Mouse (Mus musculus): ENCODE measurements around the gene Insig2. TPM values are rescaled to one million over a fixed set of nuclear protein-coding genes. Genes with fewer than 3 reads are reported as not detected.
A peak's percentile ranks its signal among the peaks of the same experiment; 100 is the strongest.

The Insig2 gene
- total and polyA plus RNA-seq, 2 experiments from 2014 or later: 16.6 to 46.0 TPM

- Histone ChIP-seq H3K27me3 (ENCODE audit: insufficient read depth, low read length) (no peaks in the 10 kb centered on the region), H3K9ac (replicated peaks; ENCODE audit: low read length) (no peak overlapping the region), H3K4me1 (ENCODE audit: insufficient read depth, low read length) (no peaks in the 10 kb centered on the region), H3K4me3 (ENCODE audit: low read length) (no peak overlapping the region), H3K9me3 (ENCODE audit: low read length) (no peaks in the 10 kb centered on the region), H3K36me3 (ENCODE audit: insufficient read depth, low read length) (peaks cover 6% of the 10 kb centered on the region), H3K4me2 (ENCODE audit: low read depth, low read length) (no peak overlapping the region), H3K27ac (no peak overlapping the region)
- no peak for TF ChIP-seq CTCF (IDR thresholded peaks at IDR 0.05; ENCODE audit: low read depth)
- WGBS: 94% methylated on average over 4 of the region's 4 CpGs
- no peak for ATAC-seq
- no peak for DNase-seq (ENCODE audit: low spot score)
These were observed 20.1 kb downstream of the Insig2 start for GRCm38 (mm10) chr1:121312326-121312725.

- Histone ChIP-seq H3K4me3 (ENCODE audit: low read length) (no peak overlapping the region), H3K27me3 (ENCODE audit: insufficient read depth, low read length) (no peaks in the 10 kb centered on the region), H3K36me3 (ENCODE audit: insufficient read depth, low read length) (no peaks in the 10 kb centered on the region), H3K9me3 (ENCODE audit: low read length) (no peaks in the 10 kb centered on the region), H3K4me2 (ENCODE audit: low read depth, low read length) (no peak overlapping the region), H3K9ac (replicated peaks; ENCODE audit: low read length) (no peak overlapping the region), H3K27ac (no peak overlapping the region), H3K4me1 (ENCODE audit: insufficient read depth, low read length) (no peaks in the 10 kb centered on the region)
- DNase-seq (ENCODE audit: low spot score): no peak
- peak; percentile 74 for ATAC-seq
- WGBS: 55% methylated on average over 5 of the region's 5 CpGs
- TF ChIP-seq CTCF (IDR thresholded peaks at IDR 0.05; ENCODE audit: low read depth): no peak
These were observed 35.6 kb downstream of the Insig2 start for GRCm38 (mm10) chr1:121296717-121297255.

- H3K9ac ChIP-seq (replicated peaks; ENCODE audit: low read length): no peak overlapping the region
These were observed 38.8 kb downstream of the Insig2 start for GRCm38 (mm10) chr1:121293571-121293970.

GRCm38 (mm10) chr1:121290841-121291240 lies 41.5 kb downstream of the Insig2 start:
- no peak overlapping the region for H3K4me3 ChIP-seq (ENCODE audit: low read length)
- H3K36me3 ChIP-seq (ENCODE audit: insufficient read depth, low read length): no peaks in the 10 kb centered on the region
- H3K9me3 ChIP-seq (ENCODE audit: low read length): no peaks in the 10 kb centered on the region
- ATAC-seq (no peak), DNase-seq (ENCODE audit: low spot score) (no peak)
- no peaks in the 10 kb centered on the region for H3K27me3 ChIP-seq (ENCODE audit: insufficient read depth, low read length)
- H3K4me2 ChIP-seq (ENCODE audit: low read depth, low read length): no peak overlapping the region
- 75% methylated on average over 10 of the region's 10 CpGs for WGBS
- H3K4me1 ChIP-seq (ENCODE audit: insufficient read depth, low read length): no peaks in the 10 kb centered on the region
- no peak overlapping the region for H3K9ac ChIP-seq (replicated peaks; ENCODE audit: low read length)
- TF ChIP-seq CTCF (IDR thresholded peaks at IDR 0.05; ENCODE audit: low read depth): no peak
- no peak overlapping the region for H3K27ac ChIP-seq

More at GRCm38 (mm10) chr1:121293571-121293970, 38.8 kb downstream of the Insig2 start:
- Histone ChIP-seq H3K36me3 (ENCODE audit: insufficient read depth, low read length) (no peaks in the 10 kb centered on the region), H3K4me2 (ENCODE audit: low read depth, low read length) (no peak overlapping the region), H3K4me3 (ENCODE audit: low read length) (no peak overlapping the region), H3K27ac (no peak overlapping the region), H3K4me1 (ENCODE audit: insufficient read depth, low read length) (no peaks in the 10 kb centered on the region), H3K27me3 (ENCODE audit: insufficient read depth, low read length) (no peaks in the 10 kb centered on the region), H3K9me3 (ENCODE audit: low read length) (no peaks in the 10 kb centered on the region)
- DNase-seq (ENCODE audit: low spot score) (no peak), ATAC-seq (no peak)
- TF ChIP-seq CTCF (IDR thresholded peaks at IDR 0.05; ENCODE audit: low read depth): no peak
- 69% methylated on average over 3 of the region's 3 CpGs for WGBS

GRCm38 (mm10) chr1:121290340-121290739 lies 42.0 kb downstream of the Insig2 start:
- Histone ChIP-seq H3K4me1 (ENCODE audit: insufficient read depth, low read length) (no peaks in the 10 kb centered on the region), H3K9me3 (ENCODE audit: low read length) (no peaks in the 10 kb centered on the region), H3K27me3 (ENCODE audit: insufficient read depth, low read length) (no peaks in the 10 kb centered on the region), H3K4me2 (ENCODE audit: low read depth, low read length) (no peak overlapping the region), H3K9ac (replicated peaks; ENCODE audit: low read length) (no peak overlapping the region), H3K4me3 (ENCODE audit: low read length) (no peak overlapping the region), H3K36me3 (ENCODE audit: insufficient read depth, low read length) (no peaks in the 10 kb centered on the region), H3K27ac (no peak overlapping the region)
- no peak for TF ChIP-seq CTCF (IDR thresholded peaks at IDR 0.05; ENCODE audit: low read depth)
- WGBS: 50% methylated on average over 5 of the region's 5 CpGs
- no peak for DNase-seq (ENCODE audit: low spot score)
- ATAC-seq: no peak

- Histone ChIP-seq H3K4me1 (ENCODE audit: insufficient read depth, low read length) (no peaks in the 10 kb centered on the region), H3K27ac (no peak overlapping the region), H3K36me3 (ENCODE audit: insufficient read depth, low read length) (no peaks in the 10 kb centered on the region), H3K27me3 (ENCODE audit: insufficient read depth, low read length) (no peaks in the 10 kb centered on the region), H3K9ac (replicated peaks; ENCODE audit: low read length) (no peak overlapping the region), H3K4me3 (ENCODE audit: low read length) (no peak overlapping the region), H3K4me2 (ENCODE audit: low read depth, low read length) (no peak overlapping the region), H3K9me3 (ENCODE audit: low read length) (no peaks in the 10 kb centered on the region)
- ATAC-seq: no peak
- TF ChIP-seq CTCF (IDR thresholded peaks at IDR 0.05; ENCODE audit: low read depth): no peak
- DNase-seq (ENCODE audit: low spot score): no peak
- WGBS: 85% methylated on average over 2 of the region's 2 CpGs
These were observed 48.2 kb downstream of the Insig2 start for GRCm38 (mm10) chr1:121284197-121284596.

GRCm38 (mm10) chr1:121280501-121280900 lies 51.9 kb downstream of the Insig2 start:
- Histone ChIP-seq H3K4me3 (ENCODE audit: low read length) (no peak overlapping the region), H3K27ac (no peak overlapping the region), H3K36me3 (ENCODE audit: insufficient read depth, low read length) (no peaks in the 10 kb centered on the region), H3K4me1 (ENCODE audit: insufficient read depth, low read length) (no peaks in the 10 kb centered on the region), H3K4me2 (ENCODE audit: low read depth, low read length) (no peak overlapping the region), H3K27me3 (ENCODE audit: insufficient read depth, low read length) (no peaks in the 10 kb centered on the region), H3K9ac (replicated peaks; ENCODE audit: low read length) (no peak overlapping the region), H3K9me3 (ENCODE audit: low read length) (no peaks in the 10 kb centered on the region)
- ATAC-seq: peak; percentile 86
- TF ChIP-seq CTCF (IDR thresholded peaks at IDR 0.05; ENCODE audit: low read depth): no peak
- DNase-seq (ENCODE audit: low spot score): no peak
- 86% methylated on average over 1 of the region's 1 CpGs for WGBS
